In genomic region chr13:94806315-94807179, GRCm38 (mm10) we compare ENCODE assay signal across 12 mouse cellular contexts. TPM values are rescaled to one million over a fixed set of nuclear protein-coding genes. Genes with fewer than 3 reads are reported as not detected.
DNase-seq lines count a peak whose midpoint lies in the region; ATAC-seq lines count a peak whose summit lies in the region.
"Had no signal": no experiment of that assay in that cellular context is flagged by ENCODE, and none has a peak within 500 bp of the region (broad histone marks: within the 10 kb centered on the region; RNA-seq: fewer than 3 reads in every experiment).

No protein-coding gene starts in this region.

- H3K4me2 ChIP-seq in hindbrain, embryonic 11.5 days (replicated peaks; ENCODE audit: low read depth, low read length), result no peak overlapping the region
- no peak overlapping the region for H3K4me2 ChIP-seq in hindbrain, embryonic 12.5 days (replicated peaks)
- H3K4me2 ChIP-seq in intestine, embryonic 15.5 days (replicated peaks), result no peak overlapping the region
- H3K4me2 ChIP-seq: embryonic facial prominence, embryonic 12.5 days; hindbrain, embryonic 13.5 days had no signal

- no peak overlapping the region for H3K27ac ChIP-seq in hindbrain, embryonic 11.5 days (ENCODE audit: low read depth, low read length)
- no peak overlapping the region for H3K27ac ChIP-seq in hindbrain, embryonic 12.5 days
- no peak overlapping the region for H3K27ac ChIP-seq in intestine, embryonic 15.5 days
- H3K27ac ChIP-seq: embryonic facial prominence, embryonic 12.5 days; hindbrain, embryonic 13.5 days; kidney, postnatal 0 days had no signal

- no peaks in the 10 kb centered on the region for H3K4me1 ChIP-seq in hindbrain, embryonic 11.5 days (replicated peaks; ENCODE audit: control insufficient read depth, insufficient read depth, low read length)
- peaks cover 9% of the 10 kb centered on the region; the same call in 1 of the 2 replicates for H3K4me1 ChIP-seq in hindbrain, embryonic 12.5 days
- H3K4me1 ChIP-seq in intestine, embryonic 15.5 days (replicated peaks), result no peaks in the 10 kb centered on the region

- no peaks in the 10 kb centered on the region for H3K9me3 ChIP-seq in hindbrain, embryonic 11.5 days (ENCODE audit: control insufficient read depth, low read length)
- H3K9me3 ChIP-seq in hindbrain, embryonic 12.5 days (replicated peaks), result no peaks in the 10 kb centered on the region
- no peaks in the 10 kb centered on the region for H3K9me3 ChIP-seq in intestine, embryonic 15.5 days
- H3K9me3 ChIP-seq: embryonic facial prominence, embryonic 12.5 days; hindbrain, embryonic 13.5 days had no signal

- H3K4me3 ChIP-seq in hindbrain, embryonic 11.5 days (ENCODE audit: low read depth, low read length), result no peak overlapping the region
- no peak overlapping the region for H3K4me3 ChIP-seq in hindbrain, embryonic 12.5 days
- H3K4me3 ChIP-seq in intestine, embryonic 15.5 days (replicated peaks), result no peak overlapping the region
- H3K4me3 ChIP-seq: embryonic facial prominence, embryonic 12.5 days; hindbrain, embryonic 13.5 days had no signal

- no peak overlapping the region for H3K9ac ChIP-seq in hindbrain, embryonic 11.5 days (ENCODE audit: low read depth, low read length)
- H3K9ac ChIP-seq in hindbrain, embryonic 12.5 days, result no peak overlapping the region
- H3K9ac ChIP-seq in intestine, embryonic 15.5 days, result no peak overlapping the region
- H3K9ac ChIP-seq: embryonic facial prominence, embryonic 12.5 days; hindbrain, embryonic 13.5 days had no signal

- DNase-seq in hindbrain, embryonic 11.5 days (ENCODE audit: low spot score), result peak; percentile 13
- peak; percentile 33 for DNase-seq in c-Kit-positive CD71-negative TER-119-negative erythroid progenitor cells, embryonic 14.5 days (ENCODE audit: low read depth)
- DNase-seq in T-cell, adult 2 months (ENCODE audit: low spot score), result no peak
- no peak for DNase-seq in layer of hippocampus, adult 8-10 months (ENCODE audit: low spot score in 2 of 2)
- DNase-seq: lung, postnatal 14 days; retina, postnatal 1 day had no signal

- no peaks in the 10 kb centered on the region for H3K27me3 ChIP-seq in hindbrain, embryonic 11.5 days (ENCODE audit: control insufficient read depth, insufficient read depth, low read length)
- H3K27me3 ChIP-seq in hindbrain, embryonic 12.5 days, result no peaks in the 10 kb centered on the region
- no peaks in the 10 kb centered on the region for H3K27me3 ChIP-seq in intestine, embryonic 15.5 days (replicated peaks)
- H3K27me3 ChIP-seq: embryonic facial prominence, embryonic 12.5 days; hindbrain, embryonic 13.5 days had no signal

- 38% methylated on average over 9 of the region's 9 CpGs for WGBS in hindbrain, embryonic 11.5 days
- 35% methylated on average over 9 of the region's 9 CpGs for WGBS in hindbrain, embryonic 12.5 days
- 30% methylated on average over 9 of the region's 9 CpGs for WGBS in intestine, embryonic 15.5 days

- ATAC-seq in hindbrain, embryonic 11.5 days (ENCODE audit: low FRiP score), result no peak
- no peak for ATAC-seq in hindbrain, embryonic 12.5 days (ENCODE audit: low FRiP score)
- peak; percentile 25; the same call in 1 of the 2 replicates for ATAC-seq in intestine, embryonic 15.5 days
- peak; percentile 66 for ATAC-seq in megakaryocyte progenitor cell, adult 5-6 weeks (replicated peaks; ENCODE audit: poor library complexity)

- H3K36me3 ChIP-seq in hindbrain, embryonic 11.5 days (ENCODE audit: control insufficient read depth, insufficient read depth, low read length), result no peaks in the 10 kb centered on the region
- no peaks in the 10 kb centered on the region for H3K36me3 ChIP-seq in hindbrain, embryonic 12.5 days
- H3K36me3 ChIP-seq in intestine, embryonic 15.5 days, result no peaks in the 10 kb centered on the region
- H3K36me3 ChIP-seq: embryonic facial prominence, embryonic 12.5 days; hindbrain, embryonic 13.5 days had no signal

RNA-seq across cellular contexts. Expression of gene Tbca, which starts 17.8 kb away (rescaled TPM):
- polyA plus RNA-seq in hindbrain, embryonic 11.5 days (2014; fragmentation: Nextera tagmentation; extraction: Ambion mirVana), result 228 and 234 TPM in 2 replicates
- 223 and 234 TPM in 2 replicates for polyA plus RNA-seq in hindbrain, embryonic 12.5 days (2016; fragmentation: Nextera tagmentation; extraction: Ambion mirVana)
- polyA plus RNA-seq in intestine, embryonic 15.5 days (2015; fragmentation: Nextera tagmentation; extraction: Ambion mirVana), result 227 and 241 TPM in 2 replicates
- total RNA-seq in megakaryocyte progenitor cell, adult 5-6 weeks (2015), result 159 and 210 TPM in 2 replicates
- total RNA-seq in megakaryocyte progenitor cell, adult 5-6 weeks (2017), result 146 and 173 TPM in 2 replicates
- total RNA-seq in layer of hippocampus, adult 8-10 months (2022), result 100 to 1,000 TPM; 137 to 161 (median 147) TPM

Comparison
In these comparisons a context has a peak if more than half of its experiments do, and no peak if none do; other contexts are left out.
1. ATAC-seq: peak in intestine, embryonic 15.5 days (single experiment) and megakaryocyte progenitor cell, adult 5-6 weeks (single experiment); none in hindbrain, embryonic 11.5 days (single experiment) and hindbrain, embryonic 12.5 days (single experiment).
2. DNase-seq: peak in hindbrain, embryonic 11.5 days (single experiment) and c-Kit-positive CD71-negative TER-119-negative erythroid progenitor cells, embryonic 14.5 days (single experiment); none in T-cell, adult 2 months (single experiment) and layer of hippocampus, adult 8-10 months (0 of 2).